Mouse (Mus musculus): ENCODE data around the gene B630019K06Rik. TPM values are rescaled to one million over a fixed set of nuclear protein-coding genes. Genes with fewer than 3 reads are reported as not detected.

Gene B630019K06Rik
- 6.5 and 11.0 TPM in 2 replicates for polyA plus RNA-seq (2015; fragmentation: Nextera tagmentation; extraction: Ambion mirVana)

GRCm38 (mm10) chrX:8892343-8893155 is at the start of gene B630019K06Rik:
Gene B630019K06Rik (plus strand): TSS chrX:8892382.

GRCm38 (mm10) chrX:8843694-8844093 is 48.5 kb upstream of the B630019K06Rik start, which contains the start of gene Gm6592:
Gene Gm6592 (plus strand): TSS chrX:8843994.

GRCm38 (mm10) chrX:8873953-8874352 is 18.2 kb upstream of the B630019K06Rik start, which contains the start of gene Gm5751:
Gene Gm5751 (plus strand): TSS chrX:8874253.

Other genes with a start within 250 kb of the B630019K06Rik start
- not detected in 2 replicates for gene Ssxb8, start 201.5 kb upstream of the B630019K06Rik start, polyA plus RNA-seq (2015; fragmentation: Nextera tagmentation; extraction: Ambion mirVana)
- gene Ssx9, start 143.9 kb upstream of the B630019K06Rik start, polyA plus RNA-seq (2015; fragmentation: Nextera tagmentation; extraction: Ambion mirVana) = not detected in 2 replicates
- not detected in 2 replicates for gene Ssxb5, start 88.7 kb upstream of the B630019K06Rik start, polyA plus RNA-seq (2015; fragmentation: Nextera tagmentation; extraction: Ambion mirVana)
- gene Gm6592, start 48.4 kb upstream of the B630019K06Rik start, polyA plus RNA-seq (2015; fragmentation: Nextera tagmentation; extraction: Ambion mirVana) = not detected in 2 replicates
- gene Gm5751, start 18.1 kb upstream of the B630019K06Rik start, polyA plus RNA-seq (2015; fragmentation: Nextera tagmentation; extraction: Ambion mirVana) = not detected in 2 replicates
- gene Fthl17b, start 70.6 kb downstream of the B630019K06Rik start, polyA plus RNA-seq (2015; fragmentation: Nextera tagmentation; extraction: Ambion mirVana) = not detected in 2 replicates
- gene Fthl17c, start 84.2 kb downstream of the B630019K06Rik start, polyA plus RNA-seq (2015; fragmentation: Nextera tagmentation; extraction: Ambion mirVana) = not detected in 2 replicates
- gene Fthl17d, start 94.4 kb downstream of the B630019K06Rik start, polyA plus RNA-seq (2015; fragmentation: Nextera tagmentation; extraction: Ambion mirVana) = not detected in 2 replicates
- not detected in 2 replicates for gene Fthl17e, start 141.1 kb downstream of the B630019K06Rik start, polyA plus RNA-seq (2015; fragmentation: Nextera tagmentation; extraction: Ambion mirVana)
- gene Fthl17f, start 170.6 kb downstream of the B630019K06Rik start, polyA plus RNA-seq (2015; fragmentation: Nextera tagmentation; extraction: Ambion mirVana) = not detected in 2 replicates
- gene 4930402K13Rik, start 212.2 kb downstream of the B630019K06Rik start, polyA plus RNA-seq (2015; fragmentation: Nextera tagmentation; extraction: Ambion mirVana) = not detected in 2 replicates

Measured in adrenal gland, postnatal 0 days (tissue).